Mouse (Mus musculus) thymus, postnatal 14 days (tissue): Measurements from ENCODE around the gene Vmn1r229.

Source experiments
- DNase-seq: peaks from one replicate; pipeline ENCODE4 v3.0.0; 2021

Vmn1r229 gene

GRCm38 (mm10) chr17:20811255-20811654 is at the start of gene Vmn1r229:
Gene Vmn1r229, plus strand, starts transcription at chr17:20811555.
- DNase-seq: no peak

DNA sequence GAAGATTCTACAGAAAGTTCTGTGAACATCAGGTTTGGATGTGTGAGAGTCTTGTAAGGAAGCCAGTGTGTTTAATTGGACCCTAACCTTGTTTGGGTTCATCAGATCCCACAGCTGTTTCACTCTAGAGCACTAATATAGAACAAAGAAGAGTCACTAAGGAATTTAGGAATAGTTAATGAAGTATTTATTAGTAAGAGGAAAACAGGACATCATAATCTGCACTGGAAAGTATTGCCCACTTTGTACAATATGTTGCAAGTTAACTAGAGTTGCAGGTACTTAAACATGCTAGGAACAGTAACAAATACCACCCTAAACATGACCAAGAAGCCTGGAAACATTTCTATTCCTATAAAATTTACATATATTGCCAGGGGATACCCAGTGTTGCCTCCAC is 25.3 kb upstream of the Vmn1r229 start, which contains the start of gene Vmn1r228:
Vmn1r228 (minus strand) TSS at position 101 of the 400 bp plus-strand sequence.
- DNase-seq: no peak

- no peak for DNase-seq
These were observed 28.8 kb downstream of the Vmn1r229 start, which contains the start of gene Vmn1r230 for GRCm38 (mm10) chr17:20840144-20840543. Gene Vmn1r230, plus strand, starts transcription at chr17:20840444.
